Mouse (Mus musculus) sigmoid colon, adult 10 weeks (tissue): ENCODE results near the gene Fam193b. TPM values are rescaled to one million over a fixed set of nuclear protein-coding genes. Genes with fewer than 3 reads are reported as not detected.

Experiments
- polyA plus RNA-seq: library from polyadenylated mRNA; stranded (reverse); fragments of 350-450 nt; fragmentation: Illumina TruSeq; extraction: RNeasy Lipid Tissue Mini Kit (QIAGEN cat#74804); gene quantifications from one replicate; pipeline ENCODE4 v1.2.3, GENCODE M21; 2014; ENCODE audit warnings: low read depth, low replicate concordance

Gene Fam193b
- 7.6 TPM for polyA plus RNA-seq

DNA sequence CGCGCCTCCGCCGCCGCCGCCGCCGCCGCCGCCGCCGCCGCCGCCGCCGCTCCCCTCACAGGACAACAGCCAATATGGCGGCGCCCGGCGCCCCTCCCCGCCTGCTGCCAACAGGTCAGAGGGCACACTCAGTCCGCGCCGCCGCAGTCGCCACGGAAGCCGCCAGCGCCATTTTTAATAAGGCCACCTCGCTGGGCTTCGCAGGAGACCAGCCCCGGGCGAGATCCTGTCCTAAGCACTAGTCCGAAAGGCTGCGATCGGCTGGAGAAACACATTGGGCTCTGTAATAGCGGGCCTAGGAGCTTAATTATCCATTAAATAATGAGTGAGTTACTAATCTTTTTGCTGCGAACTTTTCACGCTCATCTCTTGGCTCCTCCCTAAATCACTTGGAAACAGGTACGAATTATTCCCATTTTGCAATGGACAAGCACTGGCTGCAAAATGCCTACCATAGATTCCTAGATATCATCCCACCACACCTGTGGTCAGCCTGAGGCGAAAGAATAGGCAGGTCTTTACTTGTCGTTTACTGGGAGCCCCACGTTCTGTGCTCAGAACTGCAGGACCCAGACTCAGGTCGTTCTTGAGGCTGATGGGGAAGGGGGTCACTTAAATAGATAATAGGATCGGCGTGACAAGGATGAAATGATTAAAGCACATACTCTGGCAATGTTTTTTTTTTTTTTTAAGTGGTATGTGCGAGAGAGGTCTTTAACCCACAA is at the start of gene Fam193b:
TSS of gene Fam193b (minus strand) at position 94 of the 725 bp plus-strand sequence.

DNA sequence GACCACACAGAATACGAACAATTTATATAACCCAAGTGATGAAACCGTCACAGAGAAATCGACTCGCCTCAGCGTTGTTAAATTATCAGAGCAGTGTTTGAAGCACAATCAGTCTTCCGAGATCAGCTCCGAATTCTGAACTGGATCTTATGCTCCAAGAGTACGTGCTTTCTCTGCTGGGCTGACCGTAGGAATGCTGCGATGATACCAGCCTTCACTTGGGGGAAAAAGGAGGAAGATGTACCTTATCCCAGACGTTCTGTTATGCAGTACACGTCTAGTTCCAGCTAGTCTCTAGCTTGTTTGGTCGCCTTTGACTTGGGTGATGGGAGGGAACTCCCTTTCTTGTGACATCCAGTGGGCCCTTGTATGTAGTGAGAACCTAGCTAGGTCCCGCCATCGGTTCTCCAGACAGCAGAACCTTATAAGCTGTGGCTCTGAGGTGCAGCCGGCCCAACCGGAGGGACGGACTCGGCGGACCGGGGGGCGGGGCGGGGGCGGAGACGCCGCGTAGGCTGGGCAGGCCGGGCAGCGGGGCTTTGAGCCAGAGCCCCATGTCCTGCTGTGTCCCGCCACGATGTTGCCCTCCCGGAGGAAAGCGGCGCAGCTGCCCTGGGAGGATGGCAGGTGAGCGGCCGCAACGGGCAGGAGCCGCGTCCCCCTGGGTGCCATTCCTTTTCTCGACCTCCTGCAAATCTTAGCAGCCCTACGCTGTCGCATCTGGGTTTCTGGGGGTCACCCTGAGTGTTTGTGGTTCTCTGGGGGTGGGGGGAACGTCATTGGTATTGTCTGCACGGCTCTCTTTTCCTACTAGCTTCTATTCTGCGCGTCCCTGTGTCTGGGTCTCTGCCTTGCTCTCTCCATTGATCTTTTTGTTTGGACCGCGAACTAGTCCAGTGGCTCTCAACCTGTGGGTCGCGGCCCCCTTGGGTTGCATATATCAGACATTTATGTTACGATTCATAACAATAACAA is 28.9 kb upstream of the Fam193b start, which contains the start of gene B4galt7:
TSS of gene B4galt7 (plus strand) at position 331 of the 975 bp plus-strand sequence.

DNA sequence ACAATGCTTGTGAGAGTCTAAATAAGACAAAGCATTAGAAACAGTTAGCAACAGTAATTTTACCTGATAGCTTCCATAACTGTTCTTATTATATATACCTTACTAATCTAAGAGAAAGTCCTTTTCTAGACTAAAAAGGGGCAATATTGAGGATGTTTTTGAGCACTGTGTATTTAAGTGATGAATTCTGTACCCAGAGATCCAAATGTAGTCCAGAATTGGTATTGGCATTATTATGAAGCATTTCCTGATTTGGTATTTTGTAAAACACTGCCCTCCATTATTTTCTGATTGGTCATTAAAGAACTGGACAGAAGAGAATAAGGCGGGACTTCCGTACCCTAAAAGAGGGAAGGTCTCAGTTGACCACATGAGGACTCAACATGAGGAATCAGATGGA is 2.5 kb upstream of the Fam193b start, which contains the start of gene Tmed9:
TSS of gene Tmed9 (plus strand) at position 301 of the 400 bp plus-strand sequence.

GRCm38 (mm10) chr13:55536194-55537175 is 34.4 kb downstream of the Fam193b start, which contains the start of gene Ddx41:
Gene Ddx41, minus strand, starts transcription at chr13:55536658.

GRCm38 (mm10) chr13:55529198-55529915 is 41.6 kb downstream of the Fam193b start, which contains the start of gene Dok3:
Gene Dok3, minus strand, starts transcription at chr13:55529296.

DNA sequence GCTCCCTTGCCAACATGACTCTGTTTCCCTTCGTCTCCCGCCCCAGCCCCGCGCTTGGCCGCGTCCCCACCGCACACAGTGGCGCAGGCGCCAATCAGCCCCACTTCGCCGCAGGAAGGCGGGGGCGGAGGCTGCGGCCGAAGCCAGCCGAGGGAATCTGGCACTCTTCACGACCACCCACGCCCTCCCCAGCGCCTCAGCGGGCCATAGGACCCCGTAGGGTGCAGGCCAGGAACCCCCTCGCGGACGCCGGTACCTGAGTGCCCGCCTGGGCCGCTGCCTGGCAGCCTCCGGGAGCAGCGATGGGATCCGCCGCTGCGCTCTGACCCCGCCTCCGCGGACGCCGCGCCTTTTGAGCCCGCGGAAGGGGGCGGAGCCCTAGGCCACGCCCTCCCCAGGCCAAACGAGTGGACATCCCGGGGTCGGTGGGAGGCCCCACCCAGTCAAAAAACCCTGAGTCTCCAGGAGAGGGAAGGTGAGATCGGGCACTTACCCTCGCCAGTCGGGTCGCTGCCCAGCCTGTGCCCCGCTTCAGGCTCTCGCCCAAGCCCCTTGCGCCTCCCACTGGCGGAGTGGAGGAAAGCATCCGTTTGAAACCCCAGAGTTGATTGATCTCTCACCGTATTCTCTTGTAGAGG is 57.7 kb downstream of the Fam193b start, which contains the start of gene Pdlim7:
TSS of gene Pdlim7 (minus strand) at position 566 of the 638 bp plus-strand sequence.

Other genes starting within 250 kb of the Fam193b start
- gene Rab24, start 249.2 kb downstream of the Fam193b start, polyA plus RNA-seq, result 13.6 TPM
- not detected for gene Mxd3, start 241.3 kb downstream of the Fam193b start, polyA plus RNA-seq
- 29.8 TPM for gene Lman2, start 208.3 kb downstream of the Fam193b start, polyA plus RNA-seq
- not detected for gene Rgs14, start 201.4 kb downstream of the Fam193b start, polyA plus RNA-seq
- not detected for gene Slc34a1, start 172.9 kb downstream of the Fam193b start, polyA plus RNA-seq
- gene Pfn3, start 155.9 kb downstream of the Fam193b start, polyA plus RNA-seq, result not detected
- gene F12, start 144.3 kb downstream of the Fam193b start, polyA plus RNA-seq, result not detected
- gene Grk6, start 126.0 kb downstream of the Fam193b start, polyA plus RNA-seq, result 10.4 TPM
- not detected for gene Prr7, start 106.9 kb downstream of the Fam193b start, polyA plus RNA-seq
- 0.98 TPM for gene Dbn1, start 83.0 kb downstream of the Fam193b start, polyA plus RNA-seq
- gene Pdlim7, start 57.4 kb downstream of the Fam193b start, polyA plus RNA-seq, result 1.1 TPM
- gene Dok3, start 41.8 kb downstream of the Fam193b start, polyA plus RNA-seq, result 0.35 TPM
- gene Ddx41, start 34.5 kb downstream of the Fam193b start, polyA plus RNA-seq, result 1.0 TPM
- 57.2 TPM for gene Tmed9, start 2.6 kb upstream of the Fam193b start, polyA plus RNA-seq
- gene B4galt7, start 28.8 kb upstream of the Fam193b start, polyA plus RNA-seq, result 3.3 TPM
- 57.1 TPM for gene Caml, start 51.9 kb upstream of the Fam193b start, polyA plus RNA-seq
- gene Ddx46, start 63.9 kb upstream of the Fam193b start, polyA plus RNA-seq, result 91.2 TPM
- gene B230219D22Rik, start 122.0 kb upstream of the Fam193b start, polyA plus RNA-seq, result 129 TPM
- 84.2 TPM for gene Txndc15, start 143.5 kb upstream of the Fam193b start, polyA plus RNA-seq
- 12.6 TPM for gene Pcbd2, start 156.2 kb upstream of the Fam193b start, polyA plus RNA-seq
- gene Catsper3, start 213.4 kb upstream of the Fam193b start, polyA plus RNA-seq, result not detected